Mouse (Mus musculus): Measurements from ENCODE around the gene Rab14. TPM values are rescaled to one million over a fixed set of nuclear protein-coding genes. Genes with fewer than 3 reads are reported as not detected.

The Rab14 gene
- polyA plus RNA-seq, 1 experiment, result 171 TPM

GRCm38 (mm10) chr2:35218736-35219135, 17.8 kb upstream of the Rab14 start:
- no peak for DNase-seq (ENCODE audit: low read depth)
- TF ChIP-seq POLR2A (IDR thresholded peaks at IDR 0.05; ENCODE audit: borderline replicate concordance, extremely low read depth, insufficient read depth, insufficient read length, poor library complexity, severe bottlenecking) (no peak), CTCF (IDR thresholded peaks at IDR 0.05; ENCODE audit: borderline replicate concordance, extremely low read depth, insufficient read depth, insufficient read length) (no peak)

GRCm38 (mm10) chr2:35216701-35217100, 15.8 kb upstream of the Rab14 start:
- DNase-seq (ENCODE audit: low read depth), result no peak
- TF ChIP-seq CTCF (IDR thresholded peaks at IDR 0.05; ENCODE audit: borderline replicate concordance, extremely low read depth, insufficient read depth, insufficient read length) (no peak), POLR2A (IDR thresholded peaks at IDR 0.05; ENCODE audit: borderline replicate concordance, extremely low read depth, insufficient read depth, insufficient read length, poor library complexity, severe bottlenecking) (no peak)

- no peak for TF ChIP-seq POLR2A (IDR thresholded peaks at IDR 0.05; ENCODE audit: borderline replicate concordance, extremely low read depth, insufficient read depth, insufficient read length, poor library complexity, severe bottlenecking)
These were observed 14.4 kb upstream of the Rab14 start for GRCm38 (mm10) chr2:35215363-35215762.

GRCm38 (mm10) chr2:35214881-35215358, 14.0 kb upstream of the Rab14 start:
- DNase-seq (ENCODE audit: low read depth), result peak; percentile 87
- TF ChIP-seq POLR2A (IDR thresholded peaks at IDR 0.05; ENCODE audit: borderline replicate concordance, extremely low read depth, insufficient read depth, insufficient read length, poor library complexity, severe bottlenecking) (no peak), CTCF (IDR thresholded peaks at IDR 0.05; ENCODE audit: borderline replicate concordance, extremely low read depth, insufficient read depth, insufficient read length) (peak; percentile 97)

More at GRCm38 (mm10) chr2:35215363-35215762, 14.4 kb upstream of the Rab14 start:
- peak; percentile 60 for DNase-seq (ENCODE audit: low read depth)

GRCm38 (mm10) chr2:35213345-35213910, 12.5 kb upstream of the Rab14 start:
- no peak for DNase-seq (ENCODE audit: low read depth)
- TF ChIP-seq CTCF (IDR thresholded peaks at IDR 0.05; ENCODE audit: borderline replicate concordance, extremely low read depth, insufficient read depth, insufficient read length) (no peak), POLR2A (IDR thresholded peaks at IDR 0.05; ENCODE audit: borderline replicate concordance, extremely low read depth, insufficient read depth, insufficient read length, poor library complexity, severe bottlenecking) (no peak)

GRCm38 (mm10) chr2:35211681-35212080, 10.8 kb upstream of the Rab14 start:
- no peak for DNase-seq (ENCODE audit: low read depth)
- no peak for TF ChIP-seq POLR2A (IDR thresholded peaks at IDR 0.05; ENCODE audit: borderline replicate concordance, extremely low read depth, insufficient read depth, insufficient read length, poor library complexity, severe bottlenecking)
- no peak for TF ChIP-seq CTCF (IDR thresholded peaks at IDR 0.05; ENCODE audit: borderline replicate concordance, extremely low read depth, insufficient read depth, insufficient read length)

- TF ChIP-seq POLR2A (IDR thresholded peaks at IDR 0.05; ENCODE audit: borderline replicate concordance, extremely low read depth, insufficient read depth, insufficient read length, poor library complexity, severe bottlenecking) (no peak), CTCF (IDR thresholded peaks at IDR 0.05; ENCODE audit: borderline replicate concordance, extremely low read depth, insufficient read depth, insufficient read length) (no peak)
- DNase-seq (ENCODE audit: low read depth), result no peak
These were observed 8.2 kb upstream of the Rab14 start for GRCm38 (mm10) chr2:35208931-35209665.

GRCm38 (mm10) chr2:35208054-35208453, 7.1 kb upstream of the Rab14 start:
- no peak for TF ChIP-seq CTCF (IDR thresholded peaks at IDR 0.05; ENCODE audit: borderline replicate concordance, extremely low read depth, insufficient read depth, insufficient read length)
- no peak for TF ChIP-seq POLR2A (IDR thresholded peaks at IDR 0.05; ENCODE audit: borderline replicate concordance, extremely low read depth, insufficient read depth, insufficient read length, poor library complexity, severe bottlenecking)

GRCm38 (mm10) chr2:35206761-35207160, 5.8 kb upstream of the Rab14 start:
- DNase-seq (ENCODE audit: low read depth), result no peak
- TF ChIP-seq POLR2A (IDR thresholded peaks at IDR 0.05; ENCODE audit: borderline replicate concordance, extremely low read depth, insufficient read depth, insufficient read length, poor library complexity, severe bottlenecking) (no peak), CTCF (IDR thresholded peaks at IDR 0.05; ENCODE audit: borderline replicate concordance, extremely low read depth, insufficient read depth, insufficient read length) (no peak)

More at GRCm38 (mm10) chr2:35208054-35208453, 7.1 kb upstream of the Rab14 start:
- DNase-seq (ENCODE audit: low read depth), result no peak

GRCm38 (mm10) chr2:35203729-35204128, 2.8 kb upstream of the Rab14 start:
- no peak for TF ChIP-seq POLR2A (IDR thresholded peaks at IDR 0.05; ENCODE audit: borderline replicate concordance, extremely low read depth, insufficient read depth, insufficient read length, poor library complexity, severe bottlenecking)
- TF ChIP-seq CTCF (IDR thresholded peaks at IDR 0.05; ENCODE audit: borderline replicate concordance, extremely low read depth, insufficient read depth, insufficient read length), result no peak
- no peak for DNase-seq (ENCODE audit: low read depth)

- TF ChIP-seq POLR2A (IDR thresholded peaks at IDR 0.05; ENCODE audit: borderline replicate concordance, extremely low read depth, insufficient read depth, insufficient read length, poor library complexity, severe bottlenecking), result no peak
- DNase-seq (ENCODE audit: low read depth), result peak; percentile 58
These were observed 686 bp downstream of the Rab14 start for GRCm38 (mm10) chr2:35199971-35200897.
